Mouse (Mus musculus): ENCODE data around the gene Nbas.

Gene Nbas

DNA sequence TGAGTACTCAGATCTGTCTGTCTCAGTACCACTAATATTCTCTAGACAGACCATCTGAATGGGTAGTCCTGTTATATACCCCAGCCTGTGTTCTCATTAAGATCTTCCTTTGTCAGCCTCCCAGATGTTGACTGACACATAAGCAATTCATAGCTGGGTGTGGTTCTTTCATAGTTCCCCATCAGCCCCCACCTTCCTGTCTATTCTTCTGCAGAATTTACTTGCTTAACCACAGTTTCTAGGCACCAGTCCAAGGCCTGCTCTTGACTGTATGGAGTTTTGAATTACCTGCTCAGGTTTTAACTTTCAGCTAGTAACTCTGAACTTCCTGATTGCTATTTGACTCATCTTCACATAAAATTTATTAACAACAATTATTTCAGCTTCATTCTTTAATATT, 141.3 kb downstream of the Nbas start:
- peak; percentile 3 for DNase-seq

DNA sequence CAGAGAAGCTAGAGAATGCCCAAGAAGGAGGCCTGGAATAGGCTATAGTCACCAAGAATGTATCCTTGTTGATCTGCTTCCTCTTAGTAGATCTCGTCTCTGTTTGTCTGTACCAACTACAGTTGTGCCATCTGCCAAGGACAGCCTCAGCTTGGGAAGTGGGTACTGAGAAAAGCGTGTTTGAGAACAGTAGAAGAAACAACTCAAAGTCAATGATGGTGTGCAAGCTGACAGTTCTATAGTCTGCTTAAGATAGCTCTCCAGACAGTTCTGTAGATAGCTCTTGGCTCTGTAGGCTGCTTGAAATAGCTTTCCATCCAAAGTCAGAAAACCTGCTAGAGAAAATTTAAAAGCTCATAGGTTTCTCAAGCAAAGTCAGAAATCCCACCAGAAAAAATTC, 149.7 kb downstream of the Nbas start:
- no peak for DNase-seq

DNA sequence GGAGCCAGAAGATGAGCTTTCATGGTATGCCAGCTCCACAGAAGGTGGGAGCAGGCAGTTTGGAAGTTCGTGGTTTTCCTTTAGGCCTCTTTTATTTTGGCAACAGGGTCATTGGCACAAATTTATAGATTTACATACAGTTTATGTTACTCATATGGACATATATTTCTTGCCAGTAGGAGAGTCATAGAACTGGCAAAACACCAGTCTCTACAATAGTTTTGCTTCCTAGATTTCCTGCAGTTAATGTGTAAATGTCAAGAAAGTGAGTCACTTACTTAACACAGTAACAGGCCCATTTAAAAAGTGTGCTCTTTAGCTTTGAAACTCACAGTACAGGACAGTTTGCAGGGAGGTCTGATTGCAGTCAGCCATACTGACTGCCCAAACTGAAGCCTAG, 161.3 kb downstream of the Nbas start:
- DNase-seq, result no peak

DNA sequence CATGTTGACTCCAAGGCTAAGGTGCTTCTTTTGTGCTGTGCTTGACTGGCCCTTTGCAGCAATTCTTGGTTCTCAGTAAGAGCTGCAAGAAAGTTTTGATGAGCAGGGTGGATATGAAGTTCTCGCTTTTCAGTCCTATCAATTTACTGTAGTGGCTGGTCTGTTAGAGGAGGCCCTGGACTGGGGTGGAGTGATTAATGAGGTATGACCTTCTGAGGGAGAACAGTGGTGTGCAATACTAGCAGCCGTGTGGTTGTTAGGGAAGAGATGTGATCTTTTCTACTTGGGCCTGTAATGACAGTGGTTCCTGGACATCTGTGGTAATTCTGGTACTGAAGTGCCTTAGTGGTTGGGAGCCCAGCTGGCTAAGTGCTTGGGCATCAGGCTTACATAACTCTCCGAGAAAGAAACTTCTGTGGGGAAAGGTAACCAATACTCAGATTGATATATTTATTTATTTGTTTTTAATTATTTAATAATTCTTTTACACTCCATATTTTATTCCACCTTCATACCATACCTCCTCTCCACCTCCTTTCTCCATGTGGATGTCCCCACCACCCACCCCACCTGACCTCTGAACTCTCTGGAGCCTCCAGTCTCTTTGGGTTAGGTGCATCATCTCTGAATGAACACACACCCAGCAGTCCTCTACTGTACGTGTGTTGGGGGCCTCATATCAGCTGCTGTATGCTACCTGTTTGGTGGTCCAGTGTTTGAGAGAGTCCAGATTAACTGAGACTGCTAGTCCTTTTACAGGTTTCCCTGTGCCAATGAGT, 175.9 kb downstream of the Nbas start:
- DNase-seq, result no peak

DNA sequence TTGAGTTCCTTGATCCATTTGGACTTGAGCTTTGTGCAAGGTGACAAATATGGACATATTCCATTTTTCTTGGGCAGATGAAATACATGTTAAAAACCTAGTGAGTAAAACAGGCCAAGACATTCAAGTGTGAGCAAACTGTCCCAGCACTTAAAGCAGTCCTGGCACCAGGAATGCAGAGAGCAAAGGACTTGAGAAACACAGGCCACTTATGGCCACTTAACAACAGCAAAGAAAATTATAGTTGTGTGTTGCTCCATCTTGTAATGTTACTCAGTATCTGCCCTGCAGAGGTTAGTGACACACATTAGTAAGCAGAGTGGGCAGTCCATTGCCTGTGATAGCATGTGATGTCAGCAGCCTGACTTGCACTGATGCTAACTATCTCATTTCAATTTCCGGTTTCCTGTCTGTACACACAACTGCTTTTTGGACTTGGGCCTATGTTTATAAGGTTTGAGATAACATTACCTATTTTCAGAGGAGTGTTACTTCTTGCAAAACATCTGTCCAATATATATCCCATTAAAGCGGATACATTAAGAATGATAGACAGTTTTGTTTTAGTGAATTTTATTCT, 176.6 kb downstream of the Nbas start:
- DNase-seq, result peak; percentile 7

DNA sequence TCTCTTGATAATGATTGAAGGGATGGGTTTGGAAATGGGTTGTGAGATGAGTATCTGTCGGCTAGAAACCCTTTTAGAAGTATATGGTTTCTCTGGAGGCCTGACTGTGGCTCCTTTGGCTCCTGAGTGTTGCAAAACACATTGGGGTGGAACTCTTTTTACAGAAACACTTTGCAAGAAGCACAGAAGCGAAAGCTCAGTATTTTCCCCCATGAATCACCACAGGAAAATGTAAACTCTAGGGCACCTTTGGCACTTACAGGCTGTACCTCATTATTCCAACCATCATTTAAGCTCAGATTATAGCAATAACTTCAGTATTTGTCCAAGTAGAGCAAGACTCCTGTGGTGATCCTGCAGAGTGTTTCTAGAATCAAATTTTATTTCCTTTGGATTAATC, 180.0 kb downstream of the Nbas start:
- no peak for DNase-seq

DNA sequence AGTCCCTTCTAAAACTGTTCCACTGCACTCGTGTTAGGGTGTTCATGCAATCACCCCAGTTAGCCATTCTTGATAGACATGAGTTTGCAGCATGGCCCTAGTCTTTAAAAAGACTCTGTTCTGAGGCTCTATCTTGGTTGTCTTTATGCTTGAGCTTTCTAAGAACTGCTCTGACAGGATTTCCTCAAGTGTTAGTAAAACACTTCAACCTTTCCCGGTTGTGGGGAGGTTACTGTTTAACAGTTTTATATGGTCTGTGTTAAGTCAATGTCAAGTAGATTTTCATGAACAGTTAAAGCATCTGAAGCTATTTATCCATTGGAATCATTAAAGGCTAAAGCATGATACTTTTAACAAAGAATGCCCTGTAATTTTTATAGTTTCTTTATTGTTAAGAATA, 183.1 kb downstream of the Nbas start:
- no peak for DNase-seq

DNA sequence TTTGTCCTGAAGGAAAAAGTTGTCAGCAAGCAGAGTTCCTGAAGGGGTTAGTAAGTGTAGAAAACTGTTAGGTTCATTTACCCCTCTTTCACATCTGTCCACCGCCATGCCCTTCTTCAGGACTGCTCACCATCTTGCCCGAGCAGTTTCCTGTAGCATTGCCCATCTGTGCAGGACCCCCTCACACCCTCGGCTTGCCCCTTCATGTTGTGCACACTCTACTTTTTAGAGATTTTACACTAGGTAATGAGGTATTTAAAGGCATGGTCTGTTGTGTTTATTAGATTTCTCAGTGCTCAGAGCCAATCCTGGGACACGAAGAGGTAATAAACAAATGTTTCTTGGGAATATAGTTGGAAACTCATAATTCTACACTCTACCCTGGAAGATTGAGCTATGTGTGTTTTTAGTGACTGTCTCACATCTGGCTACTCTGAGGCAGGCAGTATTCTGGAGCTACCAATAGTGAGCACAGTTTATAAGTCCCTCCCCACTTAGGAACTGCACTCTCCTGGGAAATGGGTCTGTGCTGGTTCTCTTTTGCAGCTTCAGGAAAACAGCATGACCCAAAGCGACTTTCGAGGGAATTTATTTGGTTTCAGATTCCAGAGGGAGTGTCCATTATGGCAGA, 191.4 kb downstream of the Nbas start:
- no peak for DNase-seq

DNA sequence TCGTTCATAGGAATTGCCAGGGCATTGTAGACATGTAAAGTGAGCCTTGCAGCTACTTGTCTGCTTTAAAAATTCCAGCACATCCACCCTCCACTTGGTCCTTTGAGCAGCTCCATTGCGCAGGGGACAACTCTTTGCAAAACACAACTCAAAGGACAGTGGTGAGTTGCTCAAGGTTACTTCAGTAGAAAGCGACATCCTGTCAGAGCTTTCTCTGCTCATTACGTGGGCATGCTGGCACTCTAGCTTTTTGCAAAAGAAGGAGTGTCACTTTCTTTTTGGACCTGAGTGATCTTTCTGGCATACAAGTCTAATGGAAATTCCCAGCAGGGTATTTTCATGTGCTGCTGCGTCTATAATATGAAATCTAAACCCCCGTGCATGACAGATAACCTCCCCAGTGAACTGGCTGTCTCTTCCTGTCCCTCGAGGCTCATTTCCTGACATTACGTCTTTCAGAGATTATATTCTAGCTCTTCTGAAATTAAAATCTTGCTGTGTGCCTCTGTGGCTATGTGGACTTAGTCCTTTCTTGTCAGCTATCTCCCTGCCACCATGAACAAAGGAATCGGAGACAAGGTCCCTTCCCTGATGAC, 192.7 kb downstream of the Nbas start:
- DNase-seq, result no peak

DNA sequence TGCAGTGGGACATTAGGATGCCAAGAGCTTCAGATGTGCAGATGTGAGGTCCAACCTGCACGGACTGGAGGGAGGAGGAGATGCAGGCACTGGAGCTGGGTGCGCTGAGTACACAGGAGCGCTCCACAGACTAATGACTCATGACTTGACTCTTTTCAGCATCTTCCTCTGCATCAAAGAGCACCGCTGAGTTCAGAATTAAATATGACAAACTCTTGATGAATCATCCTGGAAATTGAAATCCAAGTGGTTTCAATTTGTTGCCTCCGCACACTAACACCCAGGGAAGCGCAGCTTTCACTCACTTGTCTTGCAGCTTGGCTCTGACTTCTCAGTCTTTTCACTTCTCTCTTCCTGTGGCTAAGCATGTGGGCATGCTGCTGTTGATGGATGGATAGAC, 193.5 kb downstream of the Nbas start:
- DNase-seq, result no peak

DNA sequence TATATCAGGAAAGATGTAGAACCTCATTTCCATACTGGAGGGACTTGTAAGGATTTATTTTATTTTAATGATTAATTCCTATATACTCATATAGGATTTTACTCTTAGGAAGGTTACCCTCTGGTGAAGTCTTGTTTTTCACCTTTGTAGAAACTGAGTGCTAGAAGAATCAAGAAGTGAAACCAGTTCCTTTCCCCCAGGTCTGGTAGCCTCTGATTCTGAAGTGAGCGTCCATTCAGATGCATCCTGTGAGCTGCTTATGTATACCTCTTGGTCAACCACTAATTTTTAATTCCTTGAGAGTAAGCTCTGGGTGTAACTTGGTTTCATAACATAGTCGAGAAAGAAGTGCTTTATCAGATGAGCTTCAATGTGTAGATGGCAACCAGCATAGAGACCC, 196.6 kb downstream of the Nbas start:
- DNase-seq, result no peak

DNA sequence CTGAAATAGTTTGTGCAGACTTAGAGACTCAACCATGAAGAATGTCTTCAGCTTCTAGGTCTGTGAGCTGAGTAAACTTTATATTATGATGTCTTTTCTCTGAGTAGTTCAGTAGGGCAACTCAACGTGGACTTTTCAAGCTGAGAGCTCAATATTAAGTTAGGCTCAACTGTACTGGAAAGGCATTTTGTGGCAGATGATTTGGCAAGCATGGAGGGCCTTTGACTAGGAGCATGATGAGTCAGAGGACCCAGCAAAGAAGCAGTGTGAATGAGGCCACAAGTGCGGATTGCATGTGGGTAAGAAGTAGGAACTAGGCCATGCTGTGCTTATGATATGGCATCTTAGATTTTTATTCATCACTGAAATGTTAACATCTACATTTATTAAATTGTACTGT, 205.9 kb downstream of the Nbas start:
- DNase-seq, result no peak

DNA sequence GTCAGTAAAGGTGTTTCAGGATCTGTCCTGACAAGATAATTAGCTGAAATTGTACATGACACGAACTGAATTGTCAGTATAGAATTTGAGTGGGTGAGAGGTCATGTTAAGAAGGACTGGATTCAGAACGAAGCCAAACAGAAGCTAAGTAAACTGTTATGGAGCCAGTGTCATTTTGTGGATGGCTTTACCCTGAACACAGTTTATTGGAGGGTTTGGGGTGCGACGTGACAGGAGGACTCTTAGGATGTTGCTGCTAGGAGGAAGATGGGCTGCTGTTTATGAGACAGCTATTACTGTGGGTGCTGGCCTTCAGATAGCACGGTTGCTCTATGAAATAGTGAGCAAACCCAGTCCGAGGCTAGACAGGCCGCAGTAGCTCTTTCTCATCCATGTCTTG, 210.2 kb downstream of the Nbas start:
- DNase-seq, result no peak

DNA sequence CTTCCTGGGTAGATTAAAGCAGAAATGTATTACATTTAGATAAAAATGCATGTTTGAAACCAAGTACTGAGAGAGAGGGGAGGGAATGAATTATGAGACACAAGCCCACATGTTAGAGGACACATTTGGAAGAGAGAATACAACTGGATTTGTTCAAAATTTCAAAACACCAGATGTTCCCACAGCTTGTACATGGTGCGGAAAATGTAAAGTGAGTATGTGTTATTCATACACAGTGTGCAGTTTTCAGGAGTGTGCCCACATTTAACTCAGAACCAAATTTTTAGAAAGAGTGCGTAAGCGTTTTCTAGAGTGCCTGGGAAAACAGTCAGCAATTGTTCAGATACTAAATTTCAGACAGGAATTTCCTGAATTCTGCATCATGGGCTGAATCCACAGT, 217.3 kb downstream of the Nbas start:
- DNase-seq, result no peak

DNA sequence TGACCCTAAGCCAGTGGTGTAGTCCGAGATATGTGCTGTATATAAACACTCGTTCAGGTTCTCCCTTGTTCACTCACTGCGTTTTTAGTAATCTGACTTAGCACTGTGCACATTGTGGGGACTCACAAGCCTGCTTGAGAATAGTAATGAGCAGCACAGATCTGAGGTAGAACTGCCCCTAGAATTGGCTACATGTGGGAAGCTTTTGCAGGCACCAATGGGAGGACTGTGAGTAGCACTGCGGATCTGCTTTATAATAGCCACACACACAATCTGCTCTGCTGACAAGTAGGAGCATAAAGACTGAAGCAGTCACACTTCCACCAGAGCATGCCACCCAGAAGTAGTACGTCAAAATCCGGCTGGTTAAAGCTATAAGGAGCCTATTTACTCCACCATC, 228.3 kb downstream of the Nbas start:
- DNase-seq, result no peak

DNA sequence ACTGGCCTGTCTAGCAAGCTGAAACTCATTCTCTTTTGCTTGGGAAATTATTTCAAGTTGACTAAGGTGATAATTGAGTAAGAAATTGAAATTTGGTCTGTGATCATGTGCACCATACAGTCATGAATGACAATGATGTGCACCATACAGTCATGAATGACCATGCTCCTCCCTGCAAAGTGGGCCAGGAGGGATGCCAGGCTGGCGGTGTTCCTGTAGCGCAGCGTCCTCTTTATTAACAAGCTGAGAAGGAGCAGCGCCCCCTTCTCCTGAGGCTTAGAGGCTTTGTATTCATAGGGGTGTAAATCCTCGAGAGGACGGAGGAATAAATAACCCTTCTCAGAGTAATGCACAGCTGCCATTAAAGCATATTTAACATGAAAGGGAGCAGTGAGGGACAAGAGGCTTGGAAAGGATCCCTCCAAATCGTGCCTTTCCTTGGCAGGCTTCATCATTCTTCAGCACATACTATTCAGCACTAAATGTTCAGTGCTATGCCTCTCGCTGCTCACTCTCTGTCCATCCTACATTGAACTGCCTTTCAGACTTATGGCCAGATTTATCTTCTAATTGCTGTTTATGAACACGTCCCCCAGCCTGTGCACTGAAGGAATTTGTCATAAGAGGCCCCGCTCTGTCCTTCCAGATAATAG, 230.4 kb downstream of the Nbas start:
- no peak for DNase-seq

DNA sequence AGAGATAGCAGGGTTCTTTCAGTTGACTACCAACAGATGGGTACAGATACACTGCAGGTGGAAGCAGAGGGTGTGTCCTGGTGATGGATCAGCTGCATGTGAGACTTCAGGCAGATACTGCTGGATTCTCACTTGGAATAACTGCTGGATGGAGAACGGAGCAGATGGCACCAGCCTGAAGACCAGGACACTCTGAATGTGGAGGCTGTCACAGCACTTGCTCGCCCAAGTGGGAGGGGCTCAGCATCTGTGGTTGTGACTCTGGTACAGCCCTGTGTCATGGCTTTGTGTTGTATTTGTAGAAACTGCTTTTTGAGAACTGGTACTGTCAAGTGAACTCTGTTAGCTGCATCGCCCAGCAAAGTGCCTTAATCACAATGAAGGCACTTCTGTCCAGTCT, 231.3 kb downstream of the Nbas start:
- no peak for DNase-seq

DNA sequence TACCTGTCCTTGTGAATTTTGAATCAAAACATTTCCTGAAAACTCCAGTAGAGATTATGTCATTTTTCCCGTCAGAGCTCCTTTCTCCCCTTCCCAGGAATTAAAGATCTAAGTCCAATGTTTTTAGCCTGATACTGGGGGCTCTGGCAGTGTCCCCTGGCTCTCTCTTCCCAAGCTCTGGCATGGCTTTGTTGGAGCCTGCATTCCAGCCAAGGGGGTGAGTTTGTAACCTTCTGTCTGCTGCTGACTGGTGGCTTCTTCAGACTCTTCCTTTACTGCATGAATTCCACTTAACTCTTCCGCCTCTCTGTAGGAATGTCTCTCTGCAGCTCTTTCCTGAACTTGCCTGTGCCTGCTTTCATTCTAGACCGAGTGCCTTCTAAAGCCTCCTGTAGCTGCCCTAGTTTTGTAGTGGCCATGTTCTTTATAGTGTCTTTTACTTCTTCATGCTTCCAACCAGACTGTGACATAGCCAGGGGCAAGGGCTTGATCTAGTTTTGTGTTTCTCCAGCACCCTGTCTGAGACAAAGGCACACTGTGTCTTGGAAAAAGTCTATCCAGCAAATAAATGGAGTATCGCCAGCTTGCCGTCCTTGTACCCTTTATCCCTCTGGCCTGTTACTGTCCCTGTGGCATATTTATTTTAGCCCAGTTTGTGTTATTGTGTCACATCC, 236.0 kb downstream of the Nbas start:
- DNase-seq, result no peak

DNA sequence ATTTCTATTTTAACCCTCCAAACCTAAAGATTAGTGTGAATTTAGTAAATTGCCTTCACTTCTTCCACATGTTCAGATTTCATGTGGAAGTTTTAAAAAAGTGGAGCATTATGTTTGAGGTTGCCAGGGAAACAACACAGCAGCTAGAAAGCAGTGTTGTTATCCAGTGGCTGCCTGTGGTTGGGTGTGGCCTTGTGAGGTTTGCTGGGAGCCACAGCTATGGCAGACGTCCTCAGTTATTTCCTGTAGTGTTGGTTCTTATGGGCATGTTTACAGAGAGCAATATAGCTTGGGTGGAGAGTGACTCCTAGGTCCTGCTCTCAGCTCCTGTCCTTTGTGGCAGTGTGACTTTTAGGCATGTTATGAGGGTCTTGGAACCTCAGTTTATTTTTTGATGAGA, 249.1 kb downstream of the Nbas start:
- DNase-seq, result no peak

DNA sequence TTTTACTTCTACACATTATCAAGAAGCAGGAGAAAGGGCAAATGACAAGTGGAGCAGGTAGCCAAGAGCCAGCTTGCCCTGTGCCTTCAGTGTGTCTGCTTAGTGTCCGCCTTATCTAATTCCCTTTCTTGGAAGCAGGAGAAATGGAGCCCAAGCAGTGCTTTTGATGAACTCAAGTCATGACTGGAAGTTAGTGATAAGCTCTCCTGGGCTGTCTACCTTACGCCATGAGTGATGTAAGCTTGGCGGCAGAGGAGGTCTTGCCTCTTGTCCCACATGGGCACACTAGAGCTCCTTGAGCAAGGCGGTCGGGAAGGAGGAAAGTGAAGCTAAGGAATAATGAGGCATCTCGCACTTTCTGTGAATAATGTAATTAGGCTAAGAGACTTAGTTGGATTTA, 250.5 kb downstream of the Nbas start:
- DNase-seq, result no peak

DNA sequence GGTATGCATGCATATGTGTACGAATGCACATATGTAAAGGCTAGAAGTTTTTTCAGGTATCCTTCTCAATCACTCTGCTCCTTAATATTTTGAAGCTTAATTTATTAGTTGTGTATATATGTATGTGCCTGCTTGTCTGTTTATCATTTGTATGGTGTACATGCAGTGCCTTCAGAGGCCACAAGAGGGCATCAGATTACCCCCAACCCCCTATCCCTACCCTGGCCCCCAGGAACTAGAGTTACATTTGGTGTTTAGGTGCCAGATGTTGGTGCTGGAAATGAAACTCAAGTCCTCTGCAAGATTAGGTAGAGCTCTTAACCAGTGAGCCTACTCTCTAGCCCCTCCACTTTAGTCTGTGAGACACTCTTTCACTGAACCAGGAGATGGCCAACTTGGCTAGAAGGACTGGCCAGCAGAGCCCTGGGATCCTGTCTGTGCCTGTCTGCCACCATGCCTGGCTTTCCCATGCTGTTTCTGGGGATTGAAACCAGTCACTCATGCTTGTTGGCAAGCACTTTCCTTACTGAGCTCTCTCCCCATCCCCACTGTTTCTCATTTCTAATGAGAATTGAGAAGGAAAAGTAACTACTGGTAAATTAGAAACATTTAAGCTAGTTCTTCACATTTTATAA, 263.9 kb downstream of the Nbas start:
- no peak for DNase-seq

DNA sequence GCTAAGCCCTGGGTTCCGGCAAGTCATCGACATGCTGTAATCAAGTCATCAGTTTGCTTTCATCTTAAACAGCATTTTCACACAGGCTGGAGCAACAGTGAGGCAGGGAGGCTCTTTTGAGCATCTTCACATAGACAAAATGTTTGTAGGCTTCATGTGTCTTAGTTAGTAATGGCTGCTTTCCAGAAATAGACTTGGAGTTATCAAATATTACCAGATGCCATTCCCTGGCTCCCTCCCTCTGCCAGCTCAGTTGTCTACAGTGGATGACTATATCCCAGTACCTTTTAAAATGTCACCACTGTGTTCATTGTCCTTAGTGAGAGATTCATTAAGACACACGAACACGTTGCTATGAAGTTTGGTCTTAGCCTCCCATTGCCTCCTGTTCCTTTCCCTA, 270.2 kb downstream of the Nbas start:
- DNase-seq, result no peak

DNA sequence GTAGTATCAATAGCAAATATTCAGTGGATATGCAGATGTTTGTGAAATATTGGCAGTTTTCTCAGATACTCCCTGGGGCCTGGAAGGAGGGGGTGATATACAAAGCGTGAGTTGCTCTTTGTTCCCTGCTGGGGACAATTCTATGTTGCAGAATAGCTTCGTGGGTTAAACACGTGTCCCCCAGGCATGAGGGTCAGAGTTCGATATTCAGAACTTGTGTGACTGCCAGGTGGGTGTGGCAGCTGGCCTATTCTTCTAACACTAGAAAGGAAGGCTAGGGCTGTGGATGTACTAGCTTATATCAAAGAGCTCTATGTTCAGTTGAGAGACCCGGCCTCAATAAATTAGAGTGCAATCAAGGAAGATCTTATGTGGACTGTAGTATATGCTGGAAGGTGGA, 274.9 kb downstream of the Nbas start:
- DNase-seq, result no peak

Data from lung, postnatal 10 days (tissue).